Mouse (Mus musculus) ES-E14 (cell line): ENCODE measurements around the gene Eif3b.

Source experiments
- CHD2 ChIP-seq: IDR thresholded peaks from 2 replicates; pipeline ENCODE4 v1.6.1; 2014; ENCODE audit warnings: mild to moderate bottlenecking, low read depth, low read length, inconsistent platforms
- HCFC1 ChIP-seq: IDR thresholded peaks from 2 replicates; pipeline ENCODE4 v1.6.1; 2012; ENCODE audit warnings: low read length, inconsistent platforms, borderline replicate concordance; ENCODE audit not compliant: insufficient read depth
- MAFK ChIP-seq: IDR thresholded peaks from 2 replicates; pipeline ENCODE4 v1.6.1; 2014; ENCODE audit warnings: mild to moderate bottlenecking, low read depth, low read length, inconsistent platforms; ENCODE audit not compliant: insufficient read depth
- ZC3H11A ChIP-seq: IDR thresholded peaks from 2 replicates; pipeline ENCODE4 v1.6.1; 2012; ENCODE audit warnings: low read depth, mild to moderate bottlenecking, inconsistent platforms, low read length, borderline replicate concordance

GRCm38 (mm10) chr5:140445345-140445744 lies 26.2 kb downstream of the Eif3b start, which contains the start of gene Gm4869:
- no peak for TF ChIP-seq ZC3H11A
- TF ChIP-seq MAFK: no peak
- no peak for TF ChIP-seq CHD2
- no peak for TF ChIP-seq HCFC1
